Mouse (Mus musculus) gonadal fat pad, adult 2 months (tissue): ENCODE results near the gene Papolg. TPM values are rescaled to one million over a fixed set of nuclear protein-coding genes. Genes with fewer than 3 reads are reported as not detected.
"Not testable (repeated sequence)": the region's sequence is repeated elsewhere in the genome, so short reads cannot be mapped to it uniquely, and the experiment has no call there.

Experiments
- DNase-seq: peaks from one replicate; pipeline ENCODE4 v3.0.0-alpha.2; 2012; ENCODE audit warnings: low read depth
- polyA plus RNA-seq: library from polyadenylated mRNA; depleted of rRNA; stranded (reverse); fragments of >200 nt; gene quantifications from 2 replicates; pipeline ENCODE4 v1.2.3, GENCODE M21; 2012; rRNA removed

Gene Papolg
- 2.7 and 3.1 TPM in 2 replicates for polyA plus RNA-seq

DNA sequence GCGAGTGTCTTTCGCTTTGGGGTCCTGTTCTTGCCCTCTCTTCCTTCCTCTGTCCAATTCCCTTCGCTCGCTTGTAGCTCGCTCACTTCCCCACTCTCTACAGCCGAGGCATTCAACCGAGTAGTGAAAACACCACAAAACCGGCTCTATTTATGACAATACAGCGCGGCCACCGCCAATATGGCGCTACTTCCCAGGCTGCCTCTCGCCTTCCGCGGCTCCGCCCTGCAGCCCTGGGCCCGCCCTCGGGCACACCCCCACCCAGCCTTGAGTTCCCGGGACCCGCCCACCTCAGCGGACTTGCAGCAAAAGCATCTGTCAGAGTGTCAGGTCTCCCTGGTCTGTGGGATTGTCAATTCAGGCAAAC, at the start of gene Papolg:
TSS of gene Papolg (minus strand) at position 194 of the 367 bp plus-strand sequence.
- peak; percentile 38 for DNase-seq

DNA sequence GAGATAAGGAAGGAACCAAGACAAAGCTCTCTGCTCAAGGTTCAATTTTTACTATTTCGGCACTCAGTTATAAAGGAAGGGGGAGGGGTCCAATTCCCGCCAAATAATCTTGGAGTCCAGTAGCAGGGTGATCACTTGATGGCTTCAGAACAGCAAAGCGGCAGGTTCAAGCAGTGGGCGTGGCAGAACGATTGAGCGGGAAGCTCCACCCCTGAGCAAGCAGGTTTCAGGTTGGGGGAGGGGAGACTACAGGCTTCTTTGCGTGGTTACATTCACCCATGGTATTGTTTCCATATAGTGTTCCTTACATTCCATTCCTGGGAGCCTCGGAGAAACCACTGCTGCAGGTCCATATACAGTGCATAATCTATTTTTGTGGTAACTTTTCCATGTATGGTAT, 33.1 kb upstream of the Papolg start:
- not testable (repeated sequence) for DNase-seq

DNA sequence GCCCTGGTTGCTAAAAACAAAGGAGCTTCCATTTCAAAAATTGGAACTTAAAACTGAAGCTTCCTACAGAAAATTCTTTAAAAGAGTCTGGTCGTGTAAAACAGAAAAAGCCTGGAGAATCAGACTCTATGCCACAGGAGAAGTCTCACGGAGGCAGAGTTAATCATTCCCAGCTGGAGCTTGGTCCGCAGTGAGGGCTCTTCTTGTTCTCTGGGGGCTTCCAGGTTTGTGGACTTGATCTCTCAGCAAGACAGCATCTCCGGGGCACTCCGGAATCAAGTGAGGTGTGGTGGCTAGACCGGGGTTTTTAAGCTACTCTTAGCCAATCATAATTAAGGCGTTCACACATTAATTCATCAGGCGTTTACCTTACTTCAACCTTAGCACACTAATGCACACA, 32.6 kb upstream of the Papolg start:
- no peak for DNase-seq

GRCm38 (mm10) chr11:23913824-23914223, 18.8 kb upstream of the Papolg start:
- not testable (repeated sequence) for DNase-seq

- DNase-seq, result no peak
These were observed 8.9 kb upstream of the Papolg start for GRCm38 (mm10) chr11:23903909-23904308.

- DNase-seq, result no peak
These were observed 653 bp downstream of the Papolg start for GRCm38 (mm10) chr11:23894141-23895059.

DNA sequence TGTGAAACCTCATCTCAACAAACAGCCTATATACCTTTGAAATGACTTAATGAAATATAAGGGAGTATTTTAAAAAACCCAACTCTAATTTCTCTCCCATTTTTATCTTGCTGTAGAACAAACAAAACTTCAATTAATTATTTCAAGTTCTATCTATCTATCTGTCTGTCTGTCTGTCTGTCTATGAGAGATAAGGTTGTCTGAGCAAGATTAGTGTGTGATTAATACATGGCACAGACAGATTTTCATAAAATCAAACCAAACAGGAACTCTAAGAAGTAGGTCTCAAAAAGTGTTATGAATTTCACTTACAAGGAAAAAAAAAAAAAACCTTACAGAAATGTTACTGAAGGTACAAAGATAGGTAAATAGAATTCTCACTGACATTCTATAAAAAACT, 1.5 kb downstream of the Papolg start:
- no peak for DNase-seq

GRCm38 (mm10) chr11:23864326-23864725, 30.7 kb downstream of the Papolg start:
- no peak for DNase-seq

GRCm38 (mm10) chr11:23856723-23857112, 38.3 kb downstream of the Papolg start:
- DNase-seq, result peak; percentile 27

DNA sequence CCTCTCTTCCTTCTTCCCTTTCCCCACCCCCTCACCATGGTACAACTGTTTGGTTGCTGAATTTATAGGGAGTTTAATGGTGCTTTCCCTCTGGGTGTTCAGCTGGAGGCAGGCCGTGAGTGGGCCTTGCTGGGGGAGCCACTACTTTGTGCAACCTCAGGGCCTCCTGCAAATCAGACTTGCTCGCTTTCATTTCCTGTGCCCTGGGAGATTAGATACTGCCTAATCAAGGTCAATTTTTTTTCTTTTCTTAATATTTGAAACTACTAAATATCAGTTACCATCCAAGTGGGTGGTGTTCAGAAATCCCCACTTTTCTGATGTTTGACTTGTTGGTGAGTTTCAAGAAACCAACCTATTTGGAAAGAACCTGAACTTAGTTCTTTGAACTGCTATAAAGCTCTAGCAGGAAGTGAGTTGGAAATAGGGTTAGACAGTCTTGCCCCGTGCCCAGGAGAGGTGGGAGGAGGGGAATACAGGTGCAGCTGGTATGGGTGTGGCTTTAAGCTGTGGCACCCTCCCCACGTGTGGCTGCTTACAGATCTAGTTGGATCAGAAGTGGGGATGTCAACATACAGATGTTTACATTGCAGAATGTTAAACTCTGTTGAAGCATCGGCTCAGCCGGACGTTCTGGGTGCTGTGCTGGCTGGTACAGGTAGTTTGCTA, 38.9 kb downstream of the Papolg start:
- DNase-seq, result no peak

GRCm38 (mm10) chr11:23855182-23855802, 39.8 kb downstream of the Papolg start:
- no peak for DNase-seq

GRCm38 (mm10) chr11:23853306-23853705, 41.7 kb downstream of the Papolg start:
- DNase-seq, result no peak

DNA sequence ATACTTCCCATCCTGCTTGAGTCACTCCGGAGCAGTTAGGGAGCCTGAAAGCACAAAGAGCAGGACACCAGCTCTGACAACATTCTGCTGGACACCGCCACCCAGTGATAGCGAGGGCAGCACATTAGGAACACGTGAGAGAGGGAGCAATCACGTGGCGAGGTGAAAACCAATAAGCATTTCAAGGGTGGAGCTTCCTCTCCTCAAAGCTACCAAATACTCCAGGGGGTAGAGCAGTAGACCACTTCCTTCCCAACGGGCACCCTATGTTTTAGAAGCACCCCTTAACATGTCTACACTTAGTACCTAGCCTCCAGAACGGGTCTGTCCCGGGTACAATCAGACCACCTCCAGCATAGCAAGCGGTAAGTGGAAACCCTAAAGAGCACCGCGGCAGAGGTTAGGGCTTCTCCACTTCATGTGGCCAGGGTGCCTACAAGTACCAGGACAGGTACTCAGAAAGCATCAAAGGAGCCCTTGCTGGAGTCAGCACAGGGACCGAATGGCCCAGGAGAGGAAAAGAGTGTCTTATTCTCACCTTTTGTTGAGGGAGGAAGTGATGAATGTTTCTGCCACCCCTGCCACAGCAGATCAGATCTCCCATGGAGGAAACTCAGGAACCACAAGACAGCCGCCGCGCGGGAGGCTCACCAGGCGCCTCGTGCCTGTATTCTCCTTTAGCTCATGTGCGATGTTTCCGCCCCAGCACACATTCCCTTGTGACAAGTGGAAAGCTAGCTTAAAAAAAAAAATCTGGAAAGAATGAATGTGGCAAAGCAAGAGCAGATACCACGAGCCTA, 48.8 kb downstream of the Papolg start:
- DNase-seq, result no peak

DNA sequence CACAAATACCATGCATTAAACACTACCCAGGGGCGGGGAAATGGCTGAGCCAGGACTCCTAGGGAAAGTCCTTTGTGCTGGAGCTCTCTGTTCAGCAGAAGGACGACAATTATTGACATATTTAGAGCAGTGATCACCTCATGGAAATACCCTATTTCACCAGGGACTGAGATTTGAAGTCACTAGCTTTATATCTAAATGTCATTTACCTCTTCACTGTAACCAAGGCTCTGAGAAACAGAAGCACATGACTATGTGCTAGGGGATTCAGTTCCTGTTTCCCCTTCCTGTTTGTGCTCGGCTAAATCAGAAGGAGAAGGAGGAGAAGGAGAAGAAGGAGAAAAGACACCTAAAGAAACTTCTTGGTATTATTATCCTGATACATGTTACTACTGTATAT, 71.8 kb downstream of the Papolg start:
- DNase-seq, result no peak

GRCm38 (mm10) chr11:23821652-23822051, 73.4 kb downstream of the Papolg start:
- DNase-seq, result no peak

DNA sequence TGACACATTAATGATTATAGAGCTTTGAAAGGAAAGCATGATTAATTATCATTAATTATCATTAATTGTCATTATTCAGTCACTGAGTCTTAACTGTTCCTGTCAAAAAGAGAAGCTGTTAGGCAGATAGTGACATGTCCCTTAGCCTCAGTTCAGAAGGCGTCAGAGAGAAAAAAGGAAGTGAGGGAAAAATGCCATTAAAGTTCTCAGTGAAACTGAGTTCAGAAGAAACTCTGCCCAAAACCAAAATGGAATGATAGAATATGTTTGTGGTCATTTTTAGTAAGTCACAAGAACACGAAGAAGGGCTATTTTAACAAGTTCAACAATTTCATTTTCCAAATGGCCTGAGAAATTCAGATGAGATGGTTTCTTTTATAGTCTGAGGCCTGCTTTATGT, 74.1 kb downstream of the Papolg start:
- no peak for DNase-seq

GRCm38 (mm10) chr11:23818745-23819144, 76.3 kb downstream of the Papolg start:
- no peak for DNase-seq
